Comparison of ENCODE assay signal across 8 mouse cellular contexts in the genomic region with DNA sequence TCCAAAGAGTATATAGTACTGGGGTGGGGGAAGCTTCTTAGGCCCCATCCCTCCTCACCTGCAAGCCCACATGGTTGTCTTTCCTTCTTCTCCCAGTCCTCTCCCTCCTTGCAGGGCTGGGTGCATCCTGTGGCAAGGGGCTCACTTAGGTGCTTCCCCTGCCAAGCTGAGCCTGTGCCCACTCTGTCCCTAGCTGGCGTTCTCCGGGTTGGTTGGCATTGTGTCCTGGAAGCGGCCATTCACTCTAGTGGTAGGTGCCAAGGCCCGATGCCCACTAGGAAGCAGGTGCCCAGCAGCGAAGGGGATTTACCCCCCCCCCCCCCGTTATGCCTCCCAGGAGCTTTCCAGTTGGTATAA. TPM values are rescaled to one million over a fixed set of nuclear protein-coding genes. Genes with fewer than 3 reads are reported as not detected.
DNase-seq lines count a peak whose midpoint lies in the region; ATAC-seq and TF ChIP-seq lines count a peak whose summit lies in the region.

No protein-coding gene starts in this region.

- H3K27me3 ChIP-seq in lung, embryonic 16.5 days (ENCODE audit: control insufficient read depth, insufficient read depth, low read depth, low read length), result no peaks in the 10 kb centered on the region
- no peaks in the 10 kb centered on the region for H3K27me3 ChIP-seq in hindbrain, embryonic 14.5 days (ENCODE audit: control insufficient read depth, insufficient read depth, low read length)
- H3K27me3 ChIP-seq in myocyte (ENCODE audit: control insufficient read depth, insufficient read depth, insufficient read length), result no peaks in the 10 kb centered on the region

- peak overlapping the region; percentile 8 for H3ac ChIP-seq in myocyte (ENCODE audit: control insufficient read depth, insufficient read length)

- H3K9me3 ChIP-seq in lung, embryonic 16.5 days (ENCODE audit: control insufficient read depth, low read length), result no peaks in the 10 kb centered on the region
- H3K9me3 ChIP-seq in hindbrain, embryonic 14.5 days (ENCODE audit: control insufficient read depth, low read length), result no peaks in the 10 kb centered on the region

- ATAC-seq in lung, embryonic 16.5 days (ENCODE audit: low read depth), result no peak
- peak; percentile 2; the same call in 1 of the 2 replicates for ATAC-seq in hindbrain, embryonic 14.5 days (ENCODE audit: low FRiP score)

- peaks cover 8% of the 10 kb centered on the region for H3K4me1 ChIP-seq in lung, embryonic 16.5 days (replicated peaks; ENCODE audit: control insufficient read depth, insufficient read depth, low read length)
- peaks cover 14% of the 10 kb centered on the region for H3K4me1 ChIP-seq in hindbrain, embryonic 14.5 days (replicated peaks; ENCODE audit: control insufficient read depth, insufficient read depth, low read length)

- no peak for TF ChIP-seq POLR2A in myocyte (IDR thresholded peaks at IDR 0.05; ENCODE audit: insufficient read length, low read depth)

- DNase-seq in cerebellum, adult 11-12 months, result peak; percentile 63
- DNase-seq in cerebellum, adult 11 months, result no peak
- no peak for DNase-seq in lung, postnatal 10 days
- no peak for DNase-seq in hindbrain, embryonic 14.5 days (ENCODE audit: low spot score)
- DNase-seq in yolk sac, embryonic 10.5 days (ENCODE audit: low spot score), result no peak
- no peak for DNase-seq in kidney, adult 18-20 months

- peak overlapping the region; percentile 92 for H3K4me2 ChIP-seq in lung, embryonic 16.5 days (ENCODE audit: low read depth, low read length)
- peak overlapping the region; percentile 84 for H3K4me2 ChIP-seq in hindbrain, embryonic 14.5 days (replicated peaks)
- H3K4me2 ChIP-seq in myocyte (ENCODE audit: low read depth), result peak overlapping the region; percentile 68

- H3K27ac ChIP-seq in lung, embryonic 16.5 days (ENCODE audit: low read length), result no peak overlapping the region
- peak overlapping the region; percentile 91 for H3K27ac ChIP-seq in hindbrain, embryonic 14.5 days

- 82% methylated on average over 5 of the region's 6 CpGs for WGBS in lung, embryonic 16.5 days
- 77% methylated on average over 6 of the region's 6 CpGs for WGBS in hindbrain, embryonic 14.5 days

- H3K36me3 ChIP-seq in lung, embryonic 16.5 days (ENCODE audit: control insufficient read depth, insufficient read depth, low read length), result peaks cover 22% of the 10 kb centered on the region
- H3K36me3 ChIP-seq in hindbrain, embryonic 14.5 days (replicated peaks; ENCODE audit: control insufficient read depth, insufficient read depth), result peaks cover 53% of the 10 kb centered on the region
- no peaks in the 10 kb centered on the region for H3K36me3 ChIP-seq in myocyte (ENCODE audit: control insufficient read depth, insufficient read depth)

- peak overlapping the region; percentile 69 for H3K4me3 ChIP-seq in lung, embryonic 16.5 days (ENCODE audit: low read length)
- peak overlapping the region; percentile 52 for H3K4me3 ChIP-seq in hindbrain, embryonic 14.5 days (replicated peaks; ENCODE audit: low read length)
- peak overlapping the region; percentile 35 for H3K4me3 ChIP-seq in myocyte

- H3K9ac ChIP-seq in lung, embryonic 16.5 days (ENCODE audit: low read length), result peak overlapping the region; percentile 80
- peak overlapping the region; percentile 84 for H3K9ac ChIP-seq in hindbrain, embryonic 14.5 days

- H3K79me2 ChIP-seq in myocyte (ENCODE audit: control insufficient read depth, insufficient read depth), result peaks cover under 1% of the 10 kb centered on the region

TF ChIP-seq in myocyte, 11 proteins besides CTCF, POLR2A, EP300 and RAD21:
- no peak for TF ChIP-seq MYOG (IDR thresholded peaks at IDR 0.05; ENCODE audit: control insufficient read depth in 1 of 3, insufficient read depth in 1 of 3, insufficient read length in 2 of 3, low read depth in 2 of 3)
- no peak for TF ChIP-seq MYOD1 (IDR thresholded peaks at IDR 0.05; ENCODE audit: control insufficient read depth in 1 of 3, insufficient read length in 2 of 3, low read depth in 2 of 3)
- no peak for TF ChIP-seq USF1 (IDR thresholded peaks at IDR 0.05; ENCODE audit: low read depth)
- TF ChIP-seq MAX (IDR thresholded peaks at IDR 0.05; ENCODE audit: low read depth), result no peak
- TF ChIP-seq REST (IDR thresholded peaks at IDR 0.05; ENCODE audit: insufficient read depth, insufficient read length), result no peak
- TF ChIP-seq E2F4 (IDR thresholded peaks at IDR 0.05; ENCODE audit: insufficient read depth), result no peak
- TF ChIP-seq CEBPB (IDR thresholded peaks at IDR 0.05; ENCODE audit: insufficient read depth, poor library complexity, severe bottlenecking), result no peak
- TF ChIP-seq POLR2AphosphoS2 (IDR thresholded peaks at IDR 0.05; ENCODE audit: insufficient read length, low read depth), result no peak
- no peak for TF ChIP-seq TCF12 (IDR thresholded peaks at IDR 0.05; ENCODE audit: insufficient read depth, poor library complexity, severe bottlenecking)
- TF ChIP-seq TCF3 (IDR thresholded peaks at IDR 0.05; ENCODE audit: insufficient read length, low read depth), result no peak
- no peak for TF ChIP-seq SRF (IDR thresholded peaks at IDR 0.05; ENCODE audit: control insufficient read depth, insufficient read length, low read depth)

RNA-seq across cellular contexts. Expression of gene Fam189b, which starts 1.0 kb away (rescaled TPM):
- polyA plus RNA-seq in lung, embryonic 16.5 days (2015; fragmentation: Nextera tagmentation; extraction: Ambion mirVana), result 19.4 and 22.2 TPM in 2 replicates
- 32.9 and 33.3 TPM in 2 replicates for polyA plus RNA-seq in hindbrain, embryonic 14.5 days (2014; fragmentation: Nextera tagmentation; extraction: Ambion mirVana)
- 15.0 TPM for polyA plus RNA-seq in myocyte (2012; fragmentation: generic; extraction: Trizol)

RNA-seq across cellular contexts. Expression of gene Scamp3, which starts 6.7 kb away (rescaled TPM):
- polyA plus RNA-seq in lung, embryonic 16.5 days (2015; fragmentation: Nextera tagmentation; extraction: Ambion mirVana), result 109 and 115 TPM in 2 replicates
- 128 and 134 TPM in 2 replicates for polyA plus RNA-seq in hindbrain, embryonic 14.5 days (2014; fragmentation: Nextera tagmentation; extraction: Ambion mirVana)
- polyA plus RNA-seq in myocyte (2012; fragmentation: generic; extraction: Trizol), result 127 TPM

RNA-seq across cellular contexts. Expression of gene Gba, which starts 18.8 kb away (rescaled TPM):
- polyA plus RNA-seq in lung, embryonic 16.5 days (2015; fragmentation: Nextera tagmentation; extraction: Ambion mirVana), result 46.4 and 47.1 TPM in 2 replicates
- 45.7 and 48.8 TPM in 2 replicates for polyA plus RNA-seq in hindbrain, embryonic 14.5 days (2014; fragmentation: Nextera tagmentation; extraction: Ambion mirVana)
- polyA plus RNA-seq in myocyte (2012; fragmentation: generic; extraction: Trizol), result 52.5 TPM

RNA-seq across cellular contexts. Expression of gene Clk2, which starts 19.3 kb away (rescaled TPM):
- 22.7 and 25.1 TPM in 2 replicates for polyA plus RNA-seq in lung, embryonic 16.5 days (2015; fragmentation: Nextera tagmentation; extraction: Ambion mirVana)
- 19.0 and 19.2 TPM in 2 replicates for polyA plus RNA-seq in hindbrain, embryonic 14.5 days (2014; fragmentation: Nextera tagmentation; extraction: Ambion mirVana)
- polyA plus RNA-seq in myocyte (2012; fragmentation: generic; extraction: Trizol), result 22.2 TPM

RNA-seq across cellular contexts. Expression of gene Hcn3, which starts 23.9 kb away (rescaled TPM):
- 1.1 and 1.6 TPM in 2 replicates for polyA plus RNA-seq in lung, embryonic 16.5 days (2015; fragmentation: Nextera tagmentation; extraction: Ambion mirVana)
- polyA plus RNA-seq in hindbrain, embryonic 14.5 days (2014; fragmentation: Nextera tagmentation; extraction: Ambion mirVana), result 29.9 and 36.8 TPM in 2 replicates
- polyA plus RNA-seq in myocyte (2012; fragmentation: generic; extraction: Trizol), result 0.10 TPM
